Mouse (Mus musculus): ENCODE data around the gene Tgif1. TPM values are rescaled to one million over a fixed set of nuclear protein-coding genes. Genes with fewer than 3 reads are reported as not detected.

Gene Tgif1
- 10.9 and 13.2 TPM in 2 replicates for polyA plus RNA-seq (2014; fragmentation: Nextera tagmentation; extraction: Ambion mirVana)

- Histone ChIP-seq H3K4me3 (ENCODE audit: low read depth, low read length) (peak within 1 kb of the TSS; percentile 54), H3K4me1 (ENCODE audit: control insufficient read depth, insufficient read depth, low read length) (0 out of 2 replicates have a peak, but pooled peaks cover 4% of the 10 kb centered on the region), H3K27me3 (ENCODE audit: control insufficient read depth, insufficient read depth, low read length) (no peaks in the 10 kb centered on the region; the same call in 1 of the 2 replicates), H3K27ac (ENCODE audit: low read depth, low read length) (peak within 1 kb of the TSS; percentile 83), H3K36me3 (ENCODE audit: control insufficient read depth, insufficient read depth, low read length) (no peaks in the 10 kb centered on the region), H3K4me2 (ENCODE audit: low read depth, low read length) (peak within 1 kb of the TSS; percentile 97), H3K9me3 (ENCODE audit: control insufficient read depth, low read length) (no peaks in the 10 kb centered on the region), H3K9ac (replicated peaks; ENCODE audit: low read depth, low read length) (peak within 1 kb of the TSS; percentile 59)
- peak; percentile 18; the same call in 1 of the 2 replicates for ATAC-seq (ENCODE audit: low read depth)
- under 1% methylated on average over 29 of the region's 29 CpGs for WGBS
Measured at GRCm38 (mm10) chr17:70853436-70853905, at the start of gene Tgif1. Gene Tgif1 (minus strand): TSS chr17:70853546.

DNA sequence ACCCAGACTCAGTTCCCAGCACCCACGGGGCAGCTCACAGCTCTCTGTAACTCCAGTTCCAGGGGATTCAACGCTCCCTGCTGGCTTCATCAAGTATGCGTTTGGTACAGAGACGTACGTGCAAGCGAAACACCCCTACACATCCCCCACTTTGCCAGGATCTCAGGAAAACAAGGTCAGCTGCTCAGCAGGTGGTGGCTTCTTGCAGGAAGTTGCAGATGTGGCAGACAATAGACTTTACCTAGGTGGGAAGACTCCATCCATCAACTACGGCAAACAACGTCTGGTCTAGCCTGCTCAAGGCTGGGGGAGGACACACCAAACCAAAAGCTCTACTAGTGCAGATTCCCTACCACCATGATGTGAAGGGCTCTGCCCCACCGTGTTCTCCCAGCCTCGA is 47.3 kb upstream of the Tgif1 start:
- Histone ChIP-seq H3K27ac (ENCODE audit: low read depth, low read length) (no peak overlapping the region), H3K4me3 (ENCODE audit: low read depth, low read length) (no peak overlapping the region), H3K4me2 (ENCODE audit: low read depth, low read length) (no peak overlapping the region), H3K36me3 (ENCODE audit: control insufficient read depth, insufficient read depth, low read length) (no peaks in the 10 kb centered on the region), H3K4me1 (ENCODE audit: control insufficient read depth, insufficient read depth, low read length) (no peaks in the 10 kb centered on the region), H3K9me3 (ENCODE audit: control insufficient read depth, low read length) (no peaks in the 10 kb centered on the region), H3K27me3 (ENCODE audit: control insufficient read depth, insufficient read depth, low read length) (no peaks in the 10 kb centered on the region), H3K9ac (replicated peaks; ENCODE audit: low read depth, low read length) (no peak overlapping the region)
- no peak for ATAC-seq (ENCODE audit: low read depth)
- WGBS, result 81% methylated on average over 10 of the region's 10 CpGs

DNA sequence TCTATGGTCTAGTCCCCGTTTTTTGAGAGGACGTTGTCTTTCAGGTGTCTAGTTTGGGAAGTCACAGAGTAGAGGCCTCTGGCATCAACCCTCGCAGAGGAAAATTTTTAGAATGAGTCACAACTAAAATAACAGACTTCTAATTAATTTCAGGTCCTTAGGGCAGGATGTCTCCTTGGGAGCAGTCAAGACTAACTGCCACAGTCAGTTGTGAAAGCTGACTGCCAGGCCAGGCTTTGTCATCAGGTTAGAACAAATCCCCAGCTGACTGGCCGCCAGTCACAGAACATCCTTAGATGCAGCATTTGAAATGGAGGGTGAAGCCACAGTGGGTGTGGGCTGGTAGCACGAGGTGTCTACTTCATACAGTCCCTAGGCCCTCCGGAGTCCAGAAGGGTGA is 46.3 kb upstream of the Tgif1 start:
- H3K4me1 ChIP-seq (ENCODE audit: control insufficient read depth, insufficient read depth, low read length), result no peaks in the 10 kb centered on the region
- no peaks in the 10 kb centered on the region for H3K9me3 ChIP-seq (ENCODE audit: control insufficient read depth, low read length)
- H3K9ac ChIP-seq (replicated peaks; ENCODE audit: low read depth, low read length), result no peak overlapping the region
- no peaks in the 10 kb centered on the region for H3K36me3 ChIP-seq (ENCODE audit: control insufficient read depth, insufficient read depth, low read length)
- WGBS, result 92% methylated on average over 6 of the region's 6 CpGs
- H3K4me2 ChIP-seq (ENCODE audit: low read depth, low read length), result no peak overlapping the region
- H3K27me3 ChIP-seq (ENCODE audit: control insufficient read depth, insufficient read depth, low read length), result no peaks in the 10 kb centered on the region
- no peak overlapping the region for H3K4me3 ChIP-seq (ENCODE audit: low read depth, low read length)
- no peak for ATAC-seq (ENCODE audit: low read depth)
- no peak overlapping the region for H3K27ac ChIP-seq (ENCODE audit: low read depth, low read length)

DNA sequence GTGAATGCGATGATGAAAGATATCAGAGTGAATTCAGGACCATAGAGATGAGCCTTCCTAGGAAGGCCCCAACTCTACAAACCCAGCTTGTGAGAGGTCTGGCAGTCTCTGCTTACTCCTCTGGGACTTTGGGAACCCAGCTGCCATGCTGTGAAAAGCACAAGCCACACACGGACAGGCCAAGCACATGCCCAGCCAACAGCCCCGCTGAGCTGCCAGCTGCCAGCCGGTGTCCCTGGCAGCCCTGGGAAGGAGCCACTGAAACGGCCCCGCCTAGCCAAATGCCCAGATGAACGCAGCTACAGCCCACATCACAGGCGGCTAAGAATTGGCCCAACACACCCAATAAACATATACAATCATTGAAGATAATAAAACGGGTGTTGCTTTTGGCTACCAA is 41.5 kb upstream of the Tgif1 start:
- Histone ChIP-seq H3K27ac (ENCODE audit: low read depth, low read length) (no peak overlapping the region), H3K9me3 (ENCODE audit: control insufficient read depth, low read length) (no peaks in the 10 kb centered on the region), H3K4me2 (ENCODE audit: low read depth, low read length) (no peak overlapping the region), H3K9ac (replicated peaks; ENCODE audit: low read depth, low read length) (no peak overlapping the region), H3K4me1 (ENCODE audit: control insufficient read depth, insufficient read depth, low read length) (peaks cover 4% of the 10 kb centered on the region; the same call in 1 of the 2 replicates), H3K27me3 (ENCODE audit: control insufficient read depth, insufficient read depth, low read length) (no peaks in the 10 kb centered on the region), H3K4me3 (ENCODE audit: low read depth, low read length) (no peak overlapping the region), H3K36me3 (ENCODE audit: control insufficient read depth, insufficient read depth, low read length) (no peaks in the 10 kb centered on the region)
- WGBS, result 33% methylated on average over 9 of the region's 9 CpGs
- ATAC-seq (ENCODE audit: low read depth), result peak; percentile 79

- H3K4me1 ChIP-seq (ENCODE audit: control insufficient read depth, insufficient read depth, low read length), result peaks cover 4% of the 10 kb centered on the region; the same call in 1 of the 2 replicates
- no peak for ATAC-seq (ENCODE audit: low read depth)
- no peaks in the 10 kb centered on the region for H3K27me3 ChIP-seq (ENCODE audit: control insufficient read depth, insufficient read depth, low read length)
- H3K4me2 ChIP-seq (ENCODE audit: low read depth, low read length), result no peak overlapping the region
- 38% methylated on average over 5 of the region's 5 CpGs for WGBS
- no peak overlapping the region for H3K4me3 ChIP-seq (ENCODE audit: low read depth, low read length)
- no peaks in the 10 kb centered on the region for H3K9me3 ChIP-seq (ENCODE audit: control insufficient read depth, low read length)
- no peak overlapping the region for H3K9ac ChIP-seq (replicated peaks; ENCODE audit: low read depth, low read length)
- no peaks in the 10 kb centered on the region for H3K36me3 ChIP-seq (ENCODE audit: control insufficient read depth, insufficient read depth, low read length)
- no peak overlapping the region for H3K27ac ChIP-seq (ENCODE audit: low read depth, low read length)
Measured at GRCm38 (mm10) chr17:70893151-70893550, 39.8 kb upstream of the Tgif1 start.

- no peak overlapping the region for H3K27ac ChIP-seq (ENCODE audit: low read depth, low read length)
- H3K9ac ChIP-seq (replicated peaks; ENCODE audit: low read depth, low read length), result no peak overlapping the region
- H3K4me3 ChIP-seq (ENCODE audit: low read depth, low read length), result no peak overlapping the region
- no peaks in the 10 kb centered on the region for H3K9me3 ChIP-seq (ENCODE audit: control insufficient read depth, low read length)
- WGBS, result 7% methylated on average over 15 of the region's 15 CpGs
- no peak overlapping the region for H3K4me2 ChIP-seq (ENCODE audit: low read depth, low read length)
- no peak for ATAC-seq (ENCODE audit: low read depth)
- H3K4me1 ChIP-seq (ENCODE audit: control insufficient read depth, insufficient read depth, low read length), result peaks cover 4% of the 10 kb centered on the region; the same call in 1 of the 2 replicates
- H3K36me3 ChIP-seq (ENCODE audit: control insufficient read depth, insufficient read depth, low read length), result no peaks in the 10 kb centered on the region
- no peaks in the 10 kb centered on the region for H3K27me3 ChIP-seq (ENCODE audit: control insufficient read depth, insufficient read depth, low read length)
Measured at GRCm38 (mm10) chr17:70892288-70893096, 39.1 kb upstream of the Tgif1 start.

- Histone ChIP-seq H3K4me1 (ENCODE audit: control insufficient read depth, insufficient read depth, low read length) (peaks cover 4% of the 10 kb centered on the region; the same call in 1 of the 2 replicates), H3K27ac (ENCODE audit: low read depth, low read length) (no peak overlapping the region), H3K4me3 (ENCODE audit: low read depth, low read length) (no peak overlapping the region), H3K36me3 (ENCODE audit: control insufficient read depth, insufficient read depth, low read length) (no peaks in the 10 kb centered on the region), H3K9me3 (ENCODE audit: control insufficient read depth, low read length) (no peaks in the 10 kb centered on the region), H3K27me3 (ENCODE audit: control insufficient read depth, insufficient read depth, low read length) (no peaks in the 10 kb centered on the region), H3K9ac (replicated peaks; ENCODE audit: low read depth, low read length) (no peak overlapping the region), H3K4me2 (ENCODE audit: low read depth, low read length) (no peak overlapping the region)
- no peak for ATAC-seq (ENCODE audit: low read depth)
- 74% methylated on average over 8 of the region's 8 CpGs for WGBS
Measured at GRCm38 (mm10) chr17:70890571-70890970, 37.2 kb upstream of the Tgif1 start.

- no peak overlapping the region for H3K27ac ChIP-seq (ENCODE audit: low read depth, low read length)
- H3K4me2 ChIP-seq (ENCODE audit: low read depth, low read length), result no peak overlapping the region
- H3K4me3 ChIP-seq (ENCODE audit: low read depth, low read length), result no peak overlapping the region
Measured at GRCm38 (mm10) chr17:70888657-70889056, 35.3 kb upstream of the Tgif1 start.

GRCm38 (mm10) chr17:70887848-70888247 is 34.5 kb upstream of the Tgif1 start:
- H3K27me3 ChIP-seq (ENCODE audit: control insufficient read depth, insufficient read depth, low read length), result no peaks in the 10 kb centered on the region
- no peak overlapping the region for H3K4me3 ChIP-seq (ENCODE audit: low read depth, low read length)
- no peak overlapping the region for H3K27ac ChIP-seq (ENCODE audit: low read depth, low read length)
- H3K4me1 ChIP-seq (ENCODE audit: control insufficient read depth, insufficient read depth, low read length), result peaks cover 4% of the 10 kb centered on the region; the same call in 1 of the 2 replicates
- H3K4me2 ChIP-seq (ENCODE audit: low read depth, low read length), result no peak overlapping the region
- ATAC-seq (ENCODE audit: low read depth), result no peak
- 93% methylated on average over 9 of the region's 9 CpGs for WGBS
- H3K9ac ChIP-seq (replicated peaks; ENCODE audit: low read depth, low read length), result no peak overlapping the region
- no peaks in the 10 kb centered on the region for H3K9me3 ChIP-seq (ENCODE audit: control insufficient read depth, low read length)
- H3K36me3 ChIP-seq (ENCODE audit: control insufficient read depth, insufficient read depth, low read length), result no peaks in the 10 kb centered on the region

More at GRCm38 (mm10) chr17:70888657-70889056, 35.3 kb upstream of the Tgif1 start:
- 89% methylated on average over 10 of the region's 10 CpGs for WGBS
- peaks cover 4% of the 10 kb centered on the region; the same call in 1 of the 2 replicates for H3K4me1 ChIP-seq (ENCODE audit: control insufficient read depth, insufficient read depth, low read length)
- H3K27me3 ChIP-seq (ENCODE audit: control insufficient read depth, insufficient read depth, low read length), result no peaks in the 10 kb centered on the region
- no peaks in the 10 kb centered on the region for H3K9me3 ChIP-seq (ENCODE audit: control insufficient read depth, low read length)
- no peak for ATAC-seq (ENCODE audit: low read depth)
- no peak overlapping the region for H3K9ac ChIP-seq (replicated peaks; ENCODE audit: low read depth, low read length)
- H3K36me3 ChIP-seq (ENCODE audit: control insufficient read depth, insufficient read depth, low read length), result no peaks in the 10 kb centered on the region
